Comparison of ENCODE assay signal across 32 mouse cellular contexts in genomic region chr3:91755565-91755964, GRCm38 (mm10).
"Had no signal": no experiment of that assay in that cellular context is flagged by ENCODE, and none has a peak within 500 bp of the region (broad histone marks: within the 10 kb centered on the region; RNA-seq: fewer than 3 reads in every experiment).

No protein-coding gene starts in this region.

- H3K9ac ChIP-seq: heart, embryonic 12.5 days; heart, embryonic 13.5 days; heart, embryonic 15.5 days; hindbrain, embryonic 12.5 days; hindbrain, embryonic 13.5 days; hindbrain, embryonic 14.5 days; hindbrain, embryonic 15.5 days; intestine, embryonic 15.5 days; kidney, embryonic 15.5 days had no signal

- H3K27me3 ChIP-seq: heart, embryonic 12.5 days; heart, embryonic 13.5 days; heart, embryonic 15.5 days; hindbrain, embryonic 12.5 days; hindbrain, embryonic 13.5 days; hindbrain, embryonic 15.5 days; intestine, embryonic 15.5 days; kidney, embryonic 15.5 days had no signal

- H3K36me3 ChIP-seq: heart, embryonic 12.5 days; heart, embryonic 13.5 days; heart, embryonic 15.5 days; hindbrain, embryonic 10.5 days; hindbrain, embryonic 12.5 days; hindbrain, embryonic 13.5 days; hindbrain, embryonic 15.5 days; intestine, embryonic 15.5 days; kidney, embryonic 15.5 days had no signal

- H3K27ac ChIP-seq: heart, embryonic 13.5 days; heart, embryonic 15.5 days; hindbrain, embryonic 10.5 days; hindbrain, embryonic 12.5 days; hindbrain, embryonic 13.5 days; hindbrain, embryonic 14.5 days; hindbrain, embryonic 15.5 days; hindbrain, postnatal 0 days; intestine, embryonic 15.5 days; kidney, embryonic 15.5 days; kidney, postnatal 0 days; layer of hippocampus, adult 2 months; left cerebral cortex, adult 2 months had no signal

- H3K4me1 ChIP-seq: heart, embryonic 12.5 days; heart, embryonic 13.5 days; heart, embryonic 15.5 days; hindbrain, embryonic 10.5 days; hindbrain, embryonic 12.5 days; hindbrain, embryonic 13.5 days; hindbrain, embryonic 15.5 days; intestine, embryonic 15.5 days; kidney, embryonic 15.5 days had no signal

- ATAC-seq: hindbrain, embryonic 16.5 days; hindbrain, postnatal 0 days; inflammation-experienced regulatory T-cells, adult 6 months; intestine, embryonic 15.5 days; intestine, embryonic 16.5 days; intestine, postnatal 0 days had no signal

- H3K9me3 ChIP-seq: heart, embryonic 15.5 days; hindbrain, embryonic 15.5 days; intestine, embryonic 15.5 days; kidney, embryonic 15.5 days had no signal

- H3K4me2 ChIP-seq: heart, embryonic 12.5 days; heart, embryonic 13.5 days; heart, embryonic 15.5 days; hindbrain, embryonic 12.5 days; hindbrain, embryonic 13.5 days; hindbrain, embryonic 14.5 days; hindbrain, embryonic 15.5 days; intestine, embryonic 15.5 days; kidney, embryonic 15.5 days had no signal

- DNase-seq: heart, postnatal 10 days; heart, postnatal 36 days; kidney, adult 11 months; kidney, adult 18-20 months; kidney, adult 2 months; kidney, adult 8-10 months; kidney, adult 9 months; kidney, postnatal 10 days; kidney, postnatal 14 days; kidney, postnatal 25 days; kidney, postnatal 36 days; kidney, postnatal 4 days; layer of hippocampus, adult 9-11 months; layer of hippocampus, postnatal 36 days had no signal

- H3K4me3 ChIP-seq: heart, embryonic 12.5 days; heart, embryonic 13.5 days; heart, embryonic 15.5 days; hindbrain, embryonic 10.5 days; hindbrain, embryonic 12.5 days; hindbrain, embryonic 13.5 days; hindbrain, embryonic 15.5 days; intestine, embryonic 15.5 days; kidney, embryonic 15.5 days; layer of hippocampus, adult 2 months; left cerebral cortex, adult 2 months had no signal
